Comparison of ENCODE assay signal across 21 mouse cellular contexts in genomic region chr7:144632321-144632720, GRCm38 (mm10).
"Had no signal": no experiment of that assay in that cellular context is flagged by ENCODE, and none has a peak within 500 bp of the region (broad histone marks: within the 10 kb centered on the region; RNA-seq: fewer than 3 reads in every experiment).

No protein-coding gene starts in this region.

- H3K9ac ChIP-seq: limb, embryonic 13.5 days; liver, embryonic 12.5 days; liver, embryonic 15.5 days; lung, embryonic 15.5 days; midbrain, embryonic 15.5 days; neural tube, embryonic 12.5 days; neural tube, embryonic 15.5 days; stomach, embryonic 15.5 days had no signal

- H3K4me1 ChIP-seq: liver, embryonic 12.5 days; liver, embryonic 15.5 days; megakaryocyte, embryonic 14.5 days had no signal

- DNase-seq: kidney, postnatal 14 days; kidney, postnatal 4 days; liver; lung, adult 18-20 months; lung, postnatal 10 days; lung, postnatal 36 days; right cerebral cortex, adult 18-20 months; right cerebral cortex, postnatal 25 days; spleen, adult 18-20 months; thymus, postnatal 25 days had no signal

- H3K27me3 ChIP-seq: limb, embryonic 13.5 days; lung, embryonic 15.5 days; stomach, embryonic 15.5 days had no signal

- H3K4me2 ChIP-seq: limb, embryonic 13.5 days; liver, embryonic 12.5 days; liver, embryonic 15.5 days; lung, embryonic 15.5 days; midbrain, embryonic 11.5 days; midbrain, embryonic 15.5 days; neural tube, embryonic 12.5 days; neural tube, embryonic 15.5 days; stomach, embryonic 15.5 days had no signal

- H3K27ac ChIP-seq: limb, embryonic 10.5 days; limb, embryonic 13.5 days; liver, embryonic 12.5 days; liver, embryonic 15.5 days; lung, embryonic 15.5 days; midbrain, embryonic 15.5 days; neural tube, embryonic 12.5 days; neural tube, embryonic 15.5 days; stomach, embryonic 15.5 days had no signal

- H3K4me3 ChIP-seq: limb, embryonic 10.5 days; limb, embryonic 13.5 days; liver, embryonic 12.5 days; liver, embryonic 15.5 days; lung, embryonic 15.5 days; midbrain, embryonic 15.5 days; neural tube, embryonic 12.5 days; neural tube, embryonic 15.5 days; stomach, embryonic 15.5 days had no signal

- H3K9me3 ChIP-seq: limb, embryonic 10.5 days; limb, embryonic 13.5 days; liver, embryonic 12.5 days; liver, embryonic 15.5 days; lung, embryonic 15.5 days; megakaryocyte, embryonic 14.5 days; midbrain, embryonic 15.5 days; neural tube, embryonic 12.5 days; neural tube, embryonic 15.5 days; stomach, embryonic 15.5 days had no signal

- H3K36me3 ChIP-seq: limb, embryonic 10.5 days; limb, embryonic 13.5 days; liver, embryonic 15.5 days; midbrain, embryonic 15.5 days; neural tube, embryonic 12.5 days; neural tube, embryonic 15.5 days; stomach, embryonic 15.5 days had no signal

- ATAC-seq: liver, embryonic 12.5 days; midbrain, embryonic 15.5 days had no signal
